Mouse (Mus musculus): ENCODE measurements at regions not wholly inside any gene's neighbourhood (a gene's known extent, or its start where the extent isn't known, plus 50 kb on each side); places are given as distances from the start of the nearest gene placed in this dataset.

- ATAC-seq (replicated peaks; ENCODE audit: low FRiP score) (peak; percentile 92), DNase-seq (ENCODE audit: low spot score) (peak; percentile 90)
- Histone ChIP-seq H3K27ac (ENCODE audit: low read depth, low read length) (peak overlapping the region; percentile 95), H3K27me3 (ENCODE audit: control insufficient read depth, insufficient read depth, low read length) (no peaks in the 10 kb centered on the region), H3K4me3 (ENCODE audit: low read depth, low read length) (peak overlapping the region; percentile 26), H3K4me1 (replicated peaks; ENCODE audit: control insufficient read depth, insufficient read depth, low read length) (peaks cover 20% of the 10 kb centered on the region), H3K9me3 (ENCODE audit: control insufficient read depth, low read length) (no peaks in the 10 kb centered on the region), H3K4me2 (ENCODE audit: low read depth, low read length, severe bottlenecking) (peak overlapping the region; percentile 54), H3K9ac (ENCODE audit: low read length) (peak overlapping the region; percentile 63), H3K36me3 (ENCODE audit: control insufficient read depth, insufficient read depth, low read length) (no peaks in the 10 kb centered on the region)
- WGBS: under 1% methylated on average over 22 of the region's 22 CpGs
Measured at GRCm38 (mm10) chr3:35340935-35341800, 412.7 kb upstream of the Atp11b start.

GRCm38 (mm10) chr3:35341840-35342239 lies 412.1 kb upstream of the Atp11b start:
- 4% methylated on average over 9 of the region's 9 CpGs for WGBS
- H3K36me3 ChIP-seq (ENCODE audit: control insufficient read depth, insufficient read depth, low read length): no peaks in the 10 kb centered on the region
- peak overlapping the region; percentile 63 for H3K9ac ChIP-seq (ENCODE audit: low read length)
- no peaks in the 10 kb centered on the region for H3K9me3 ChIP-seq (ENCODE audit: control insufficient read depth, low read length)
- H3K4me3 ChIP-seq (ENCODE audit: low read depth, low read length): no peak overlapping the region
- peaks cover 20% of the 10 kb centered on the region for H3K4me1 ChIP-seq (replicated peaks; ENCODE audit: control insufficient read depth, insufficient read depth, low read length)
- ATAC-seq (replicated peaks; ENCODE audit: low FRiP score) (no peak), DNase-seq (ENCODE audit: low spot score) (no peak)
- H3K4me2 ChIP-seq (ENCODE audit: low read depth, low read length, severe bottlenecking): peak overlapping the region; percentile 54
- no peaks in the 10 kb centered on the region for H3K27me3 ChIP-seq (ENCODE audit: control insufficient read depth, insufficient read depth, low read length)
- peak overlapping the region; percentile 95 for H3K27ac ChIP-seq (ENCODE audit: low read depth, low read length)

GRCm38 (mm10) chr3:35342584-35342983 lies 411.3 kb upstream of the Atp11b start:
- no peak for ATAC-seq (replicated peaks; ENCODE audit: low FRiP score)
- H3K4me3 ChIP-seq (ENCODE audit: low read depth, low read length): no peak overlapping the region
- no peaks in the 10 kb centered on the region for H3K36me3 ChIP-seq (ENCODE audit: control insufficient read depth, insufficient read depth, low read length)
- WGBS: 50% methylated on average over 4 of the region's 4 CpGs
- H3K27ac ChIP-seq (ENCODE audit: low read depth, low read length): peak overlapping the region; percentile 95
- peaks cover 20% of the 10 kb centered on the region for H3K4me1 ChIP-seq (replicated peaks; ENCODE audit: control insufficient read depth, insufficient read depth, low read length)
- no peaks in the 10 kb centered on the region for H3K9me3 ChIP-seq (ENCODE audit: control insufficient read depth, low read length)
- DNase-seq (ENCODE audit: low spot score): no peak
- H3K27me3 ChIP-seq (ENCODE audit: control insufficient read depth, insufficient read depth, low read length): no peaks in the 10 kb centered on the region
- H3K4me2 ChIP-seq (ENCODE audit: low read depth, low read length, severe bottlenecking): no peak overlapping the region
- H3K9ac ChIP-seq (ENCODE audit: low read length): peak overlapping the region; percentile 12; the same call in 1 of the 2 replicates

- no peak for ATAC-seq (replicated peaks; ENCODE audit: low FRiP score)
- H3K9me3 ChIP-seq (ENCODE audit: control insufficient read depth, low read length): no peaks in the 10 kb centered on the region
- H3K9ac ChIP-seq (ENCODE audit: low read length): no peak overlapping the region
- 68% methylated on average over 5 of the region's 5 CpGs for WGBS
- no peak overlapping the region for H3K4me3 ChIP-seq (ENCODE audit: low read depth, low read length)
- DNase-seq (ENCODE audit: low spot score): no peak
- H3K4me2 ChIP-seq (ENCODE audit: low read depth, low read length, severe bottlenecking): no peak overlapping the region
- no peaks in the 10 kb centered on the region for H3K36me3 ChIP-seq (ENCODE audit: control insufficient read depth, insufficient read depth, low read length)
- peaks cover 20% of the 10 kb centered on the region for H3K4me1 ChIP-seq (replicated peaks; ENCODE audit: control insufficient read depth, insufficient read depth, low read length)
- H3K27ac ChIP-seq (ENCODE audit: low read depth, low read length): no peak overlapping the region
- no peaks in the 10 kb centered on the region for H3K27me3 ChIP-seq (ENCODE audit: control insufficient read depth, insufficient read depth, low read length)
Measured at GRCm38 (mm10) chr3:35343936-35344335, 410.0 kb upstream of the Atp11b start.

GRCm38 (mm10) chr3:35349114-35349513 lies 404.8 kb upstream of the Atp11b start:
- Histone ChIP-seq H3K9me3 (ENCODE audit: control insufficient read depth, low read length) (no peaks in the 10 kb centered on the region), H3K36me3 (ENCODE audit: control insufficient read depth, insufficient read depth, low read length) (no peaks in the 10 kb centered on the region), H3K4me2 (ENCODE audit: low read depth, low read length, severe bottlenecking) (no peak overlapping the region), H3K4me1 (replicated peaks; ENCODE audit: control insufficient read depth, insufficient read depth, low read length) (peaks cover 5% of the 10 kb centered on the region; the same call in 1 of the 2 replicates), H3K4me3 (ENCODE audit: low read depth, low read length) (no peak overlapping the region), H3K9ac (ENCODE audit: low read length) (no peak overlapping the region), H3K27ac (ENCODE audit: low read depth, low read length) (no peak overlapping the region), H3K27me3 (ENCODE audit: control insufficient read depth, insufficient read depth, low read length) (no peaks in the 10 kb centered on the region; the same call in 1 of the 2 replicates)
- WGBS: 86% methylated on average over 7 of the region's 7 CpGs
- no peak for DNase-seq (ENCODE audit: low spot score)
- no peak for ATAC-seq (replicated peaks; ENCODE audit: low FRiP score)

GRCm38 (mm10) chr3:35353442-35353841 lies 400.5 kb upstream of the Atp11b start:
- DNase-seq (ENCODE audit: low spot score) (no peak), ATAC-seq (replicated peaks; ENCODE audit: low FRiP score) (no peak; the same call in 1 of the 2 replicates)
- no peak overlapping the region for H3K9ac ChIP-seq (ENCODE audit: low read length)
- 0 out of 2 replicates have a peak, but pooled peaks cover 3% of the 10 kb centered on the region for H3K4me1 ChIP-seq (replicated peaks; ENCODE audit: control insufficient read depth, insufficient read depth, low read length)
- no peaks in the 10 kb centered on the region; the same call in 1 of the 2 replicates for H3K27me3 ChIP-seq (ENCODE audit: control insufficient read depth, insufficient read depth, low read length)
- no peaks in the 10 kb centered on the region for H3K9me3 ChIP-seq (ENCODE audit: control insufficient read depth, low read length)
- no peak overlapping the region for H3K4me2 ChIP-seq (ENCODE audit: low read depth, low read length, severe bottlenecking)
- H3K27ac ChIP-seq (ENCODE audit: low read depth, low read length): no peak overlapping the region
- WGBS: 93% methylated on average over 9 of the region's 9 CpGs
- no peaks in the 10 kb centered on the region for H3K36me3 ChIP-seq (ENCODE audit: control insufficient read depth, insufficient read depth, low read length)
- H3K4me3 ChIP-seq (ENCODE audit: low read depth, low read length): no peak overlapping the region

GRCm38 (mm10) chr3:35353920-35354319 lies 400.0 kb upstream of the Atp11b start:
- H3K27me3 ChIP-seq (ENCODE audit: control insufficient read depth, insufficient read depth, low read length): no peaks in the 10 kb centered on the region; the same call in 1 of the 2 replicates
- DNase-seq (ENCODE audit: low spot score) (no peak), ATAC-seq (replicated peaks; ENCODE audit: low FRiP score) (peak; percentile 66; the same call in 1 of the 2 replicates)
- H3K27ac ChIP-seq (ENCODE audit: low read depth, low read length): no peak overlapping the region
- 59% methylated on average over 7 of the region's 7 CpGs for WGBS
- H3K4me3 ChIP-seq (ENCODE audit: low read depth, low read length): no peak overlapping the region
- H3K9ac ChIP-seq (ENCODE audit: low read length): no peak overlapping the region
- no peaks in the 10 kb centered on the region for H3K9me3 ChIP-seq (ENCODE audit: control insufficient read depth, low read length)
- no peak overlapping the region for H3K4me2 ChIP-seq (ENCODE audit: low read depth, low read length, severe bottlenecking)
- no peaks in the 10 kb centered on the region for H3K36me3 ChIP-seq (ENCODE audit: control insufficient read depth, insufficient read depth, low read length)
- 0 out of 2 replicates have a peak, but pooled peaks cover 3% of the 10 kb centered on the region for H3K4me1 ChIP-seq (replicated peaks; ENCODE audit: control insufficient read depth, insufficient read depth, low read length)

- Histone ChIP-seq H3K4me2 (ENCODE audit: low read depth, low read length, severe bottlenecking) (no peak overlapping the region), H3K27me3 (ENCODE audit: control insufficient read depth, insufficient read depth, low read length) (no peaks in the 10 kb centered on the region; the same call in 1 of the 2 replicates), H3K27ac (ENCODE audit: low read depth, low read length) (no peak overlapping the region), H3K9ac (ENCODE audit: low read length) (no peak overlapping the region), H3K4me3 (ENCODE audit: low read depth, low read length) (no peak overlapping the region), H3K9me3 (ENCODE audit: control insufficient read depth, low read length) (no peaks in the 10 kb centered on the region), H3K4me1 (replicated peaks; ENCODE audit: control insufficient read depth, insufficient read depth, low read length) (0 out of 2 replicates have a peak, but pooled peaks cover 3% of the 10 kb centered on the region), H3K36me3 (ENCODE audit: control insufficient read depth, insufficient read depth, low read length) (no peaks in the 10 kb centered on the region)
- DNase-seq (ENCODE audit: low spot score): no peak
- 86% methylated on average over 5 of the region's 5 CpGs for WGBS
- no peak for ATAC-seq (replicated peaks; ENCODE audit: low FRiP score)
Measured at GRCm38 (mm10) chr3:35354356-35354755, 399.6 kb upstream of the Atp11b start.

Measured in forebrain, embryonic 11.5 days (tissue).